Mouse (Mus musculus): ENCODE measurements around the gene H2-M10.1.
"Not testable (repeated sequence)": the region's sequence is repeated elsewhere in the genome, so short reads cannot be mapped to it uniquely, and the experiment has no call there.

The H2-M10.1 gene

DNA sequence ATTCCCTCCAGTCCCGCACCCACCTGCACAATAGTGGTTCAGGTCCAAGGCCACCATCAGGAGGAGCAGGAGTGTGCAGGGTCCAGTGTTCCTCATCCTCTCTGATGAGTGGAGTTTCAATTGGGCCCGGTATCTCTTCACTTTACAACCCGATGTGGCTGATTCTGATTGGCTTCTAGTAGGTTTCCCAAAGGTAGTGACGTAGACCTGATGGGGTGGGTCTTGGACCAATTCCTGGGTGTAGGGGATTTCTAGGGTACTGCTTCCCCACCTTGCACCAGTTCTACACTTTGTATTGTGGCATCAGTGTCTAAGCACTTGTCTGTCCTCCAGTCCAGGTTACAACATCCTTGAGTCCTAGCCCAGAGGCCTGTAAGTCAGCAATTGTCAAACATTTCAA is at the start of gene H2-M10.1:
Gene H2-M10.1 (minus strand): TSS at position 101 of the 400 bp plus-strand sequence.
- no peak for DNase-seq (ENCODE audit: extremely low spot score)

- not testable (repeated sequence) for DNase-seq (ENCODE audit: extremely low spot score)
These were observed 42.4 kb upstream of the H2-M10.1 start, which contains the start of gene H2-M10.3 for GRCm38 (mm10) chr17:36368317-36368716. Gene H2-M10.3, minus strand, starts transcription at chr17:36368417.

GRCm38 (mm10) chr17:36362404-36362803 is 36.4 kb upstream of the H2-M10.1 start:
- DNase-seq (ENCODE audit: extremely low spot score) = not testable (repeated sequence)

DNA sequence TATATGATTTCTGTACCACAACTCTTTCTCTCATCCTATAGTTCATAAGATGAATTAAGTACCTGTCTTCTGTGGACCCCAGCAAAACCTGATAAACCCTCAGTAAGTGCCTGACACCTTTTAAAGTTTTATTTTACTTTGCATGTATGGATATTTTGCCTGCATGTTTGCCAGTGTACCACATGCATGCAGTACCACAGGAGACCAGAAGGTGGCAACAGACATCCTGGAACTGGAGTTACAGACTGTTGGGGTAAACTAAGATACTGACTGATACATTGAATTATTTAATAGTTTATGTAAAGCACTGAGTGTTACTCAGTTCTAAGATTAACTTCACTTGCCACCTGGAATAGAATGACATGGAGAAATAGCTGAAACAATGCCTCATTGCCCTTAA is 31.6 kb upstream of the H2-M10.1 start:
- DNase-seq (ENCODE audit: extremely low spot score) = peak; percentile 32

GRCm38 (mm10) chr17:36355763-36356162 is 29.8 kb upstream of the H2-M10.1 start:
- DNase-seq (ENCODE audit: extremely low spot score) = no peak

- DNase-seq (ENCODE audit: extremely low spot score) = peak; percentile 39
These were observed 29.4 kb upstream of the H2-M10.1 start for GRCm38 (mm10) chr17:36355343-36355742.

DNA sequence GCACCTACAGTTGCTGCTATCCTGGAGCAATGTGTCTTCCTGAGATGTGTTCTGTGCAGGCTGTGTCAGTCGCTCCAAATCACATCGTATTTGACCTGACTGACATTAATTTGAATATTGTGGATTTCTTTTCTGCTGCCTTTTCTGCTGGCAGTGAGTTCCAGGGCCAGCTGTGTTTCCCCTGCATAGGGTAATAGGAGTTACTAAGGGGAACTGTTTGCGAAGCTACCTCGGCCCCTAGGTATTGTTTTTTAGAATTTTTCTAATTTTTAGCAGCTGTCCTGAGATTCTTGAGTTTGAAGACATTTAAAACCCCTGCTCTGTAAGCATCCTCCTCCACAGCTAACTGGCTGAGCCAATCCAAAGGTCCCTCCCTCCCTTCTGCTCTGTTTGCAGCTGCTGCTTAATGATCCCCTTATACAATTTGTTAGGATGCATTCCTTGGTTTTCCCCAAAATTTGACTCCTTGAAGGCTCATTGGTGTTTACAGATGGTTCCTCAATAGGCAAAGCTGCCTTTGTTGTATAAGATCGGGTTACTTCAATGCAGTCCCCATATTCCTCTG is 10.2 kb downstream of the H2-M10.1 start:
- no peak for DNase-seq (ENCODE audit: extremely low spot score)

DNA sequence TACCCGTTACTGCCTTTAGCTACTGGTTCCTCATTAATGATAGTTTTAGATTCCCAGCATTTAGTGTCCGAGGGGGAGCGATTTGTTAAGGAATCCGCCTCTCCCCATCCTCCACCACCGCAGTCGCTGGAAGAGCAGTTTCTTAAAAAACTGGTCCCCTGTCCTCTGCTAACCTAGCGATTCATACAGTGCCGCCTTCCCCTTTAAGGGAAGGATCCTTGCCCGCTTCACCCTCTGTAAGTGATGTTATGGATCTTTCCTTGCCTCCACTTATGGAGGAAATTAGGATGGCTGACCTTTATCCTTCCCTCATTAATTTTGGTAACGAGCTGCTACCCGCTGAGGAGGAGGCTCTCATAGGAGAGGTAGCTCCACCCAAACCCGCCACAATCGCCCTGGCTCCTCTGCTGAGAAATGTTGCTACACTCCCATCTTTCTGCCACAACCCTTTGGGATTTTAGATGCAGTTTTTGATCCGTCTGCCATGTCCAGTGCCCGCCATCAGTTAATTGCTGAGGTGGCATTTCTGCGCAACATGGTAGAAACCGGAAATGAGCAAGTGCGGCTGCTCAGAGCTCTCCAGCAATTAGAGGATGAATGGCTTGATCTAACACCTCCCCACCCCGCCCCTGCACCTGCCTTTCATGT is 10.8 kb downstream of the H2-M10.1 start:
- peak; percentile 61 for DNase-seq (ENCODE audit: extremely low spot score)

GRCm38 (mm10) chr17:36314511-36314910 is 11.4 kb downstream of the H2-M10.1 start:
- peak; percentile 47 for DNase-seq (ENCODE audit: extremely low spot score)

DNA sequence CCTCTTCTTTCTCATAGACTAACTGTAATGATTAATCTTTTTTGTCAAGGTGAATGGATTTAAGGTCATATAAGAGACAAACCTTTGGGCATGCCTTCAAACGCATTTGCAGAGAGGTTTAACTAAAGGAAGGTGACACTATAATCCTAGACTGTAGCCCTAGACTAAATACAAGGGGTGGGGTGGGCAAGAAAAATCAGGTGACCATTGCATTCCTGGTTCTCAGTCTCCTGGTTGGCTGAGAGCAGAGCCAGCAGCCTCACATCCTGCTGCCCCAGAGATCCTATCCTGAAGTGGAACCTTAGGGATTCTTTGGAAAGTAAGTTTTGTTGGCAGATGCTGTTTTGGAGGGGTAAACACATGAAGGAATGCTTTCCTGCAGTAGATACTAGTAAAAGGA is 16.7 kb downstream of the H2-M10.1 start:
- no peak for DNase-seq (ENCODE audit: extremely low spot score)

GRCm38 (mm10) chr17:36308855-36309254 is 17.1 kb downstream of the H2-M10.1 start:
- DNase-seq (ENCODE audit: extremely low spot score) = peak; percentile 68

GRCm38 (mm10) chr17:36286390-36286789 is 39.6 kb downstream of the H2-M10.1 start, which contains the start of gene H2-M10.2:
Gene H2-M10.2, minus strand, starts transcription at chr17:36286490.
- DNase-seq (ENCODE audit: extremely low spot score) = no peak

GRCm38 (mm10) chr17:36281521-36282245 is 44.3 kb downstream of the H2-M10.1 start:
- DNase-seq (ENCODE audit: extremely low spot score) = no peak

GRCm38 (mm10) chr17:36274776-36275175 is 51.2 kb downstream of the H2-M10.1 start:
- no peak for DNase-seq (ENCODE audit: extremely low spot score)

DNA sequence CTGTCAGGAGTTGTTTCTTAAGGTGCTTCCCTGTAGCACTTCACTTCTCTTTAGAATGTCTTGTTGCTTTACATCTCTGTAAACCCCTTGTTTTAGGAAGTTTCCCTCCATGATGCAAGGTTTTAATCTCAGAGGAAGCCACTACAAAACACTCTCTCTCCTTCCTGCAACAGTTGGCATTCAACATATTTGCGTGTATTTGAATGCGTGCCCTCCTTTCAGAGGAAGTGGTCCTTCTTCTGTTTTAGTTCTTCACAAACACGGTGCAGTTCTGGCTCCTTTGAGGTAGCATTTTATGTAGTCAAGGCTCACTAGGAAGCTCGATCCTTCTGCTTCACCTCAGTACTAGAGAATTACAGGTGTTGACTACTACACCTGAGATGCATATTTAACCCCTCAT is 52.2 kb downstream of the H2-M10.1 start:
- no peak for DNase-seq (ENCODE audit: extremely low spot score)

Data from embryo, embryonic 9.5 days (tissue).